Mouse (Mus musculus): ENCODE measurements around the gene Zbtb16. TPM values are rescaled to one million over a fixed set of nuclear protein-coding genes. Genes with fewer than 3 reads are reported as not detected.

The Zbtb16 gene
- total RNA-seq, 2 experiments from 2014 or later, result 103 TPM

- no peak for DNase-seq (ENCODE audit: extremely low spot score in 1 of 2, low spot score in 1 of 2)
These were observed 7.2 kb downstream of the Zbtb16 start for GRCm38 (mm10) chr9:48828839-48829238.

- no peak for DNase-seq (ENCODE audit: extremely low spot score in 1 of 2, low spot score in 1 of 2)
These were observed 9.6 kb downstream of the Zbtb16 start for GRCm38 (mm10) chr9:48826377-48826889.

- DNase-seq (ENCODE audit: extremely low spot score in 1 of 2, low spot score in 1 of 2), result no peak
These were observed 11.4 kb downstream of the Zbtb16 start for GRCm38 (mm10) chr9:48824533-48825130.

- no peak for DNase-seq (ENCODE audit: extremely low spot score in 1 of 2, low spot score in 1 of 2)
These were observed 12.2 kb downstream of the Zbtb16 start for GRCm38 (mm10) chr9:48823851-48824250.

- no peak for DNase-seq (ENCODE audit: extremely low spot score in 1 of 2, low spot score in 1 of 2)
These were observed 12.7 kb downstream of the Zbtb16 start for GRCm38 (mm10) chr9:48823319-48823705.

- no peak for DNase-seq (ENCODE audit: extremely low spot score in 1 of 2, low spot score in 1 of 2)
These were observed 13.3 kb downstream of the Zbtb16 start for GRCm38 (mm10) chr9:48822586-48823318.

GRCm38 (mm10) chr9:48821916-48822585 lies 14.0 kb downstream of the Zbtb16 start:
- no peak for DNase-seq (ENCODE audit: extremely low spot score in 1 of 2, low spot score in 1 of 2)

- no peak for DNase-seq (ENCODE audit: extremely low spot score in 1 of 2, low spot score in 1 of 2)
These were observed 14.6 kb downstream of the Zbtb16 start for GRCm38 (mm10) chr9:48821431-48821830.

- DNase-seq (ENCODE audit: extremely low spot score in 1 of 2, low spot score in 1 of 2), result no peak
These were observed 15.2 kb downstream of the Zbtb16 start for GRCm38 (mm10) chr9:48820791-48821190.

- DNase-seq (ENCODE audit: extremely low spot score in 1 of 2, low spot score in 1 of 2), result no peak
These were observed 16.3 kb downstream of the Zbtb16 start for GRCm38 (mm10) chr9:48819695-48820094.

GRCm38 (mm10) chr9:48819137-48819536 lies 16.9 kb downstream of the Zbtb16 start:
- DNase-seq (ENCODE audit: extremely low spot score in 1 of 2, low spot score in 1 of 2), result no peak

- no peak for DNase-seq (ENCODE audit: extremely low spot score in 1 of 2, low spot score in 1 of 2)
These were observed 18.1 kb downstream of the Zbtb16 start for GRCm38 (mm10) chr9:48817907-48818306.

- DNase-seq (ENCODE audit: extremely low spot score in 1 of 2, low spot score in 1 of 2), result no peak
These were observed 18.6 kb downstream of the Zbtb16 start for GRCm38 (mm10) chr9:48817399-48817793.

GRCm38 (mm10) chr9:48816678-48817398 lies 19.2 kb downstream of the Zbtb16 start:
- DNase-seq (ENCODE audit: extremely low spot score in 1 of 2, low spot score in 1 of 2), result no peak

GRCm38 (mm10) chr9:48816157-48816556 lies 19.9 kb downstream of the Zbtb16 start:
- DNase-seq (ENCODE audit: extremely low spot score in 1 of 2, low spot score in 1 of 2), result no peak

GRCm38 (mm10) chr9:48814881-48815495 lies 21.0 kb downstream of the Zbtb16 start:
- no peak for DNase-seq (ENCODE audit: extremely low spot score in 1 of 2, low spot score in 1 of 2)

- DNase-seq (ENCODE audit: extremely low spot score in 1 of 2, low spot score in 1 of 2), result no peak
These were observed 21.8 kb downstream of the Zbtb16 start for GRCm38 (mm10) chr9:48813960-48814880.

GRCm38 (mm10) chr9:48812352-48812751 lies 23.7 kb downstream of the Zbtb16 start:
- no peak for DNase-seq (ENCODE audit: extremely low spot score in 1 of 2, low spot score in 1 of 2)

- no peak for DNase-seq (ENCODE audit: extremely low spot score in 1 of 2, low spot score in 1 of 2)
These were observed 29.4 kb downstream of the Zbtb16 start for GRCm38 (mm10) chr9:48806591-48806990.
